Mouse (Mus musculus) G1E (cell line): Measurements from ENCODE around the gene Prmt2.

Source experiments
- CTCF ChIP-seq: IDR thresholded peaks from 2 replicates; pipeline ENCODE4 v1.5.1; 2012; ENCODE audit warnings: low read depth, low read length, inconsistent platforms, mixed read lengths
- GATA1 ChIP-seq: IDR thresholded peaks from 2 replicates; pipeline ENCODE4 v1.6.1; 2012; ENCODE audit warnings: borderline replicate concordance, low read length, inconsistent platforms, mixed read lengths
- POLR2AphosphoS5 ChIP-seq: IDR thresholded peaks from 2 replicates; pipeline ENCODE4 v1.6.1; 2012; ENCODE audit warnings: low read depth, low read length, inconsistent platforms; ENCODE audit not compliant: insufficient replicate concordance

GRCm38 (mm10) chr10:76203798-76204283, 33.8 kb downstream of the Prmt2 start:
- TF ChIP-seq CTCF (no peak), GATA1 (no peak), POLR2AphosphoS5 (no peak)
